Mouse (Mus musculus): ENCODE results near the gene Lce1k. TPM values are rescaled to one million over a fixed set of nuclear protein-coding genes. Genes with fewer than 3 reads are reported as not detected.
"Not testable (repeated sequence)": the region's sequence is repeated elsewhere in the genome, so short reads cannot be mapped to it uniquely, and the experiment has no call there.

Lce1k gene
- total RNA-seq (2018; cell fraction: chromatin; rRNA removed), result not detected
- not detected for total RNA-seq (2018; cell fraction: cytosol; rRNA removed)
- not detected for total RNA-seq (2018; cell fraction: nucleus; rRNA removed)
- not detected in 3 replicates for polyA plus RNA-seq (2018)

DNA sequence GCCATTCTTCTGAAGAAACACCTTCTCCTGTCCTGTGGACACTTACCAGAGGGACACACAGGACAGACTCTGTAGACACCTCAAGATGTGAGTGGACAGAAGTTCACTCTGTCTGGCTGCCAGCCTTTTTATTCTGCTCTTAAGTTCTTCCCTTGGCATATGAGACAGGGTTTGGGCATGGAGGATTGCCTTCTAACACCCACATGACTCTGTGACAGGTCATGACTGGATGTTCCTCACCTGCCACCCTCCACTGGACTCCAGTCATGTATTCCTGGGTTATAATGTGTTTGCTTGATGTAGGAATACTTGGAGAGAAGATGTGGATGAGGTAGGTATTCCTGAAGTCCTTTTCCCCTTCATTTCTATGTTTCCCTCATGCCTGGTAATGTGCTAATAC is at the start of gene Lce1k:
Gene Lce1k, minus strand, starts transcription at position 101 of the 400 bp plus-strand sequence.
- Histone ChIP-seq H3K36me3 (ENCODE audit: inconsistent target) (no peaks in the 10 kb centered on the region), H3K79me2 (ENCODE audit: inconsistent target) (no peaks in the 10 kb centered on the region), H3K27ac (no peak within 1 kb of the TSS), H3K4me3 (ENCODE audit: inconsistent target) (no peak within 1 kb of the TSS)

DNA sequence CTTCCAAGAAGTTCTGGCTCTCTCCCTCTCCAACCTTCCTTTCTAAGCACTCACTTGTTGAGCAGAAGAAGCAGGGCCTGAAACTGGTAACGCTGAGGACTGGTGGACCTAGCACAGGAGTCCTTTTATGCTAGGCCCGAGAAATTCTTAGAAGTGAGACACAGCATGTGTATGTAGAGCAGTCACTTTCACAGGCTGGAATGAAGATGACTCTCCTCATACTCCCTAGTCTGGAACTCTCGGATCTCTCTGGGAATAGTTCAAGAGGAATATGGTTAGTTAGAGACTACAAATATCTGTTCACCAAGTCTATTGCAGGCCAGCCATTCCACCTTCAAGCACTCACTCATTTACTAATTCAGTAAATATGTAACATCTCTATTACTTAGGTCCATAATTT is 43.5 kb upstream of the Lce1k start, which contains the start of gene Lce1l:
Gene Lce1l, minus strand, starts transcription at position 101 of the 400 bp plus-strand sequence.
- Histone ChIP-seq H3K27ac (no peak within 1 kb of the TSS), H3K36me3 (ENCODE audit: inconsistent target) (no peaks in the 10 kb centered on the region), H3K79me2 (ENCODE audit: inconsistent target) (no peaks in the 10 kb centered on the region), H3K4me3 (ENCODE audit: inconsistent target) (no peak within 1 kb of the TSS)
- 86% methylated on average over 3 of the region's 3 CpGs for WGBS (ENCODE audit: missing documents)

DNA sequence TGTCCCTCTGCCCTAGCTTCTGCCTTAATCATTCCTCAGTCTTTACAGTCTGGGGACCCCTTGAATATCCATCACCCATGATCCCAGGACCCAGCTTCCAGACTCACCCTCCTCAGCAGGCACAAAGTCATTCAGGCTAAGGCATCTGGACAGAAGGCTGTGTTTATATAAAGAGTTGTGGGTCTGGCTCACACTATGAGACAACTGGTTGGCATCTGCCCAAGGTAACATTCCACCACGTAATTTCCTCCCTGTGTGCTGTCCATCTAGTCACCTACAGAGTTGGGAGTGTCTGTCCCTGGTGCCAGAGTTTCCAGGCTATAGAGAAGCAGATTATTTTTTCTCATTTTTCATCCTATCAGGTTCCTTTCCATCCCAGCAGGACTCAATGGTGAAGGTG is 19.4 kb upstream of the Lce1k start, which contains the start of gene Kprp:
Gene Kprp, minus strand, starts transcription at position 140 of the 400 bp plus-strand sequence.
- 35% methylated on average over 1 of the region's 1 CpGs for WGBS (ENCODE audit: missing documents)
- Histone ChIP-seq H3K27ac (no peak within 1 kb of the TSS), H3K79me2 (ENCODE audit: inconsistent target) (no peaks in the 10 kb centered on the region), H3K4me3 (ENCODE audit: inconsistent target) (no peak within 1 kb of the TSS), H3K36me3 (ENCODE audit: inconsistent target) (no peaks in the 10 kb centered on the region)

DNA sequence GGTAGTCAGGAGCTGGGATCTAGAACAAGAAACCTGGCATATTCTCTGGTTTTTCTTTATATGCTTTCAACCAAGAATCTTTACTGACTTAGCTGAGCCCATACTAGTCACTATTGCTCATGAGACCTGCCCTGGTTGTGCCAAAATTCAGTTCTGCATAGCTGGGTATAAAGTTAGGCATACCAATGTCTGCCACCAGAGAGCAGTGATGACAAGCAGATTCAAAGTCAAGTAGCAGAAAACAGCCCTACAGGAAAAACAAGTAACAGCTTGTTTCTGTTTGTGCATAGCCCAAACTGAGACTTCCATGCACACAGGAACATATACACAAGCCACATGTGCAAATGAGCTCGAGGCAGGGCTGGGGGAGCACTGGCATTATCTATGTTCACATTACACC is 18.1 kb upstream of the Lce1k start:
- Histone ChIP-seq H3K4me3 (ENCODE audit: inconsistent target) (no peak overlapping the region), H3K36me3 (ENCODE audit: inconsistent target) (no peaks in the 10 kb centered on the region), H3K79me2 (ENCODE audit: inconsistent target) (no peaks in the 10 kb centered on the region), H3K27ac (no peak overlapping the region)
- 6% methylated on average over 1 of the region's 1 CpGs for WGBS (ENCODE audit: missing documents)

DNA sequence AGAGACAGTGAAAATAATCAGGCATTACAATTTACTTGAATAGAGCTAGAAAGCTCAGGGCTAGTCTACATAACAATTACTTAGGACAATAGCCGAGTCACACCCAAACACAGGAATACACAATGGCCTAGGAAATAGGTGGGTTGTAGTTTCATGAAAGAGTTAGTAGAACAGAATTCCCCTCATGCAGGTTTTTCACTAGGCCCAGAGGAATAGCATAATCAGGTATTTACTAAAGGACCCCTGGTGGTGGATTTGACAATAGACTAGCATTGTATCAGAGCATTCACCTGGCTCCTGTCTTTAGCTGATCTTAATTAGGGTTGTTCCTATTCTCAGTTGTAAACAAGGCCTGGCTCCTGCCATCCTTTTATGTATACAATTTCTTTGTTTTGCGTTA is 8.3 kb upstream of the Lce1k start:
- H3K4me3 ChIP-seq (ENCODE audit: inconsistent target); H3K27ac ChIP-seq; H3K79me2 ChIP-seq (ENCODE audit: inconsistent target); H3K36me3 ChIP-seq (ENCODE audit: inconsistent target): not testable (repeated sequence)
- 88% methylated on average over 2 of the region's 2 CpGs for WGBS (ENCODE audit: missing documents)

DNA sequence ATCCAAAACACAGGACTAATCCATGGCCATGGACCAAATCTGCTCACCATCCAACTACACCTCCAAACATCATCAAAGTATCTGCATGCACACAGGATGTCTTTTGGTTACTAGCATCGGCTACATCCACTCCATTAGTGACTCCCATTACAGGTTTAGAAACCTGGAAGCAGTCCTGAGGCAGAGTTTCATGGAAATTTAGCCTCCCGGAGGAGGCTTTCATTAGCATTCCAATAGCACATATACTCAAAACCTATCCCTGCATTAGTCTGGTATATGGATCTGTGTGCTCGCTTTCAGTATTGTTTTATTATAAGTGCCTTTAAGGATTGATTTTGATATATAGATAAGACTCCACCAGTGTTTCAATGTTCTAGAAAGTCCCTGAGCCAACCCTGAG is 7.9 kb upstream of the Lce1k start:
- WGBS (ENCODE audit: missing documents), result 82% methylated on average over 3 of the region's 3 CpGs
- H3K4me3 ChIP-seq (ENCODE audit: inconsistent target), result no peak overlapping the region
- H3K36me3 ChIP-seq (ENCODE audit: inconsistent target), result no peaks in the 10 kb centered on the region
- no peaks in the 10 kb centered on the region for H3K79me2 ChIP-seq (ENCODE audit: inconsistent target)
- no peak overlapping the region for H3K27ac ChIP-seq

DNA sequence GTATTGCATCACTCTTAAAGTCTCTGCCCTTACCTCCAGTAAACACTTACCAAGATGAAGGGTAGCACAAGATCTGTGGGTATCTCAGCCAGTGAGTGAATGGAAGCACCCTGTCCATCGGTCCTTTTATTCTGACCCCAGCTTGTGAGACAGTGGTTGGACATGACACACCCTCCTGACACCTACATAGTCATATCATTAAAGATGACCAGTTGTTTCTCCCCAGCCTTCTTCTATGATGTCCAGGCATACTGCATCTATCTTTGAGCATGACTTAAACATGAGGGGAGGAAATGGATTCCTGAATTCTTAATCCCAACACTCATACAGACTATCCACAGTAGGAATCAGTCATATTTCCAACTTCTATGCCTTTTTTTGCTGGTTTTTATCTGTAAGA is 17.3 kb downstream of the Lce1k start, which contains the start of gene Lce1j:
Gene Lce1j, minus strand, starts transcription at position 101 of the 400 bp plus-strand sequence.
- no peaks in the 10 kb centered on the region for H3K36me3 ChIP-seq (ENCODE audit: inconsistent target)
- no peak within 1 kb of the TSS for H3K27ac ChIP-seq
- no peaks in the 10 kb centered on the region for H3K79me2 ChIP-seq (ENCODE audit: inconsistent target)
- H3K4me3 ChIP-seq (ENCODE audit: inconsistent target), result no peak within 1 kb of the TSS
- 79% methylated on average over 1 of the region's 1 CpGs for WGBS (ENCODE audit: missing documents)

DNA sequence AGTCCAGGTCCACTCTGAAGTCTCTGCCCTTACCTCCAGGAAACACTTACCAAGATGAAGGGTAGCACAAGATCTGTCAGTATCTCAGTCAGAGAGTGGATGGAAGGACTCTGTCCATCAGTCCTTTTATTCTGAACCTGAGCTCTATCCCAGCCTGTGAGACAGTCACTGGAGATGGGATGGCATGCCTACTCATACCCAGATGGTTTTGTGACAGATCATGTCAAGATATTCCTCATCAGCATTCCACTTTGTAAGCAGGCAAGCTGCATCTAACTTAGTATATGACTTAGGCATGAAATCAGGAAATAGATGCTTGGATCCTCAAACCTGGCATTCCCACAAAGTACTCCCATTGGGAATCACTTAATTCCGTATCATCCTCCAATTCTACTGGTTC is 28.9 kb downstream of the Lce1k start, which contains the start of gene Lce1i:
Gene Lce1i, minus strand, starts transcription at position 101 of the 400 bp plus-strand sequence.
- H3K36me3 ChIP-seq (ENCODE audit: inconsistent target), result no peaks in the 10 kb centered on the region
- no peaks in the 10 kb centered on the region for H3K79me2 ChIP-seq (ENCODE audit: inconsistent target)
- no peak within 1 kb of the TSS for H3K4me3 ChIP-seq (ENCODE audit: inconsistent target)
- WGBS (ENCODE audit: missing documents), result 63% methylated on average over 1 of the region's 1 CpGs
- H3K27ac ChIP-seq, result no peak within 1 kb of the TSS

DNA sequence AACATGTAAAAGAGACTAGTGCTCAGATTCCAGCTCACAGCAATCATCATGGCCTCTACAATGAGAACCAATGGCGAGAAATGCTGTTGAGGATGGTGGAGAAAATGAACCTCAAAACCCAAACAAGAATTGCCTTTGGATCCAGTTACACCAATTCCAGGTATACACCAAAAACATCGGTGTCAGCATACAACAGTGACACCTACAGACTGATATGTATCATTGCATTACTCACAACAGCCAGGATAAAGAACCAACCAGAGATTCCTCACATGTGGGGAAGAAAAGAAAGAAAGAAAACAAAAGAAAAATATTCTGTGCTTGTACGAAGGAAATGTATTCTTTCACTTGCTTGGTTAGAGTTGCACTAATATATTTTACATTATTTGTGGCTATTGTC is 36.1 kb downstream of the Lce1k start:
- WGBS (ENCODE audit: missing documents), result 33% methylated on average over 2 of the region's 3 CpGs
- H3K36me3 ChIP-seq (ENCODE audit: inconsistent target), result no peaks in the 10 kb centered on the region
- H3K79me2 ChIP-seq (ENCODE audit: inconsistent target), result no peaks in the 10 kb centered on the region
- no peak overlapping the region for H3K27ac ChIP-seq
- no peak overlapping the region for H3K4me3 ChIP-seq (ENCODE audit: inconsistent target)

DNA sequence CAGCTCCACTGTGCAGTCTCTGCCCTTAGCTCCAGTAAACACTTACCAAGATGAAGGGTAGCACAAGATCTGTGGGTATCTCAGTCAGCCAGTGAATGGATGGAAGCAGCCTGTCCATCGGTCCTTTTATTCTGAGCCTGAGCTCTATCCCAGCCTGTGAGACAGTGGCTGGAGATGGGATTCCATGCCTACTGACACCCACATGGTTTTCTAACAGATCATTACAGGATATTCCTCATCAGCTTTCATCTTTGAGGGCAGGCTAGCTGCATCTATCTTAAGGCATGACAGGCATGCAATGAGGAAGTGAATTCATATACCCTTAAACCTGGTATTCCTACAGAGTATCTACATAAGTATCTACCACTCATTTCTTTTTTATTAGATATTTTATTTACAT is 42.7 kb downstream of the Lce1k start, which contains the start of gene Lce1h:
Gene Lce1h, minus strand, starts transcription at position 101 of the 400 bp plus-strand sequence.
- H3K27ac ChIP-seq, result no peak within 1 kb of the TSS
- H3K79me2 ChIP-seq (ENCODE audit: inconsistent target), result no peaks in the 10 kb centered on the region
- no peak within 1 kb of the TSS for H3K4me3 ChIP-seq (ENCODE audit: inconsistent target)
- H3K36me3 ChIP-seq (ENCODE audit: inconsistent target), result no peaks in the 10 kb centered on the region
- 100% methylated on average over 1 of the region's 1 CpGs for WGBS (ENCODE audit: missing documents)

Other genes starting within 250 kb of the Lce1k start
- not detected in 3 replicates for gene Ivl, start 234.2 kb downstream of the Lce1k start, polyA plus RNA-seq (2018)
- gene Smcp, start 218.9 kb downstream of the Lce1k start, polyA plus RNA-seq (2018), result not detected in 3 replicates
- not detected in 3 replicates for gene 2210017I01Rik, start 200.4 kb downstream of the Lce1k start, polyA plus RNA-seq (2018)
- gene Lce6a, start 186.2 kb downstream of the Lce1k start, polyA plus RNA-seq (2018), result not detected in 3 replicates
- not detected in 3 replicates for gene Lce1a1, start 159.6 kb downstream of the Lce1k start, polyA plus RNA-seq (2018)
- gene Lce1b, start 151.0 kb downstream of the Lce1k start, polyA plus RNA-seq (2018), result not detected in 3 replicates
- gene Lce1a2, start 137.6 kb downstream of the Lce1k start, polyA plus RNA-seq (2018), result not detected in 3 replicates
- not detected in 3 replicates for gene Lce1c, start 128.6 kb downstream of the Lce1k start, polyA plus RNA-seq (2018)
- not detected in 3 replicates for gene Lce1d, start 120.7 kb downstream of the Lce1k start, polyA plus RNA-seq (2018)
- not detected in 3 replicates for gene Lce1e, start 98.8 kb downstream of the Lce1k start, polyA plus RNA-seq (2018)
- gene Lce1f, start 87.5 kb downstream of the Lce1k start, polyA plus RNA-seq (2018), result not detected in 3 replicates
- not detected in 3 replicates for gene Gm38119, start 68.8 kb downstream of the Lce1k start, polyA plus RNA-seq (2018)
- gene Lce1g, start 55.6 kb downstream of the Lce1k start, polyA plus RNA-seq (2018), result not detected in 3 replicates
- gene Lce1h, start 42.8 kb downstream of the Lce1k start, polyA plus RNA-seq (2018), result not detected in 3 replicates
- gene Lce1i, start 29.0 kb downstream of the Lce1k start, polyA plus RNA-seq (2018), result not detected in 3 replicates
- not detected in 3 replicates for gene Lce1j, start 17.4 kb downstream of the Lce1k start, polyA plus RNA-seq (2018)
- gene Kprp, start 19.4 kb upstream of the Lce1k start, polyA plus RNA-seq (2018), result not detected in 3 replicates
- not detected in 3 replicates for gene Lce1l, start 43.4 kb upstream of the Lce1k start, polyA plus RNA-seq (2018)
- not detected in 3 replicates for gene 2310050C09Rik, start 62.3 kb upstream of the Lce1k start, polyA plus RNA-seq (2018)
- not detected in 3 replicates for gene Lce3a, start 118.3 kb upstream of the Lce1k start, polyA plus RNA-seq (2018)
- gene Lce3b, start 125.1 kb upstream of the Lce1k start, polyA plus RNA-seq (2018), result not detected in 3 replicates
- not detected in 3 replicates for gene Lce3c, start 136.6 kb upstream of the Lce1k start, polyA plus RNA-seq (2018)
- gene Lce3d, start 149.5 kb upstream of the Lce1k start, polyA plus RNA-seq (2018), result not detected in 3 replicates
- not detected in 3 replicates for gene Lce3e, start 159.2 kb upstream of the Lce1k start, polyA plus RNA-seq (2018)
- not detected in 3 replicates for gene Lce3f, start 184.3 kb upstream of the Lce1k start, polyA plus RNA-seq (2018)
- gene Crct1, start 207.8 kb upstream of the Lce1k start, polyA plus RNA-seq (2018), result not detected in 3 replicates
- not detected in 3 replicates for gene Lce1m, start 211.2 kb upstream of the Lce1k start, polyA plus RNA-seq (2018)